Mouse (Mus musculus): ENCODE measurements around the gene Vgll3.

DNA sequence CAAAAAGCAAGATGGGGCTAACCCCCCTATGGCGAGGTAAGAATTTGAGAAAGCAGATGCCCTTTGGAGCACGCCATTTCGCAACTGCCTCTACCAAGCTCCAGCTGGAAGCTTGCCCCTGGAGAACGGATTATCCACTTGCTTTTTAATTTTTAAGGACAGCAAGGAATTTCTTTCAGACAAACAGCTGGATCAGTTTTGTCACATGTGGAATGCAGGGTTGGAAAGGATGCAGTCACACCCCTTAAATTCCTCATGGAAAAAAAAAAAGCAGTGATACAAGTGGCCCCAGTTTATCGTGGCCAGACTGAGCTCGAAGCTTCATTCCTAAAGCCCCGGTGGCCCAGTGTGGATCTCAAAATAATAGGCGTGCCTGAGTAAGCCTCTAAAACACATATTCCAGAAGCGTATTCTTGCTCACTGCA, 13.1 kb downstream of the Vgll3 start:
- TF ChIP-seq CTCF (IDR thresholded peaks at IDR 0.05; ENCODE audit: borderline replicate concordance, insufficient read depth, low read depth, low read length) (no peak), POLR2A (IDR thresholded peaks at IDR 0.05; ENCODE audit: borderline replicate concordance, insufficient read depth, low read length) (no peak)

Measured in cerebellum, adult 2 months (tissue).